Mouse (Mus musculus): ENCODE results near the gene Tet3. TPM values are rescaled to one million over a fixed set of nuclear protein-coding genes. Genes with fewer than 3 reads are reported as not detected.

Gene Tet3
- polyA plus RNA-seq, 1 experiment from 2014 or later: 39.9 TPM

DNA sequence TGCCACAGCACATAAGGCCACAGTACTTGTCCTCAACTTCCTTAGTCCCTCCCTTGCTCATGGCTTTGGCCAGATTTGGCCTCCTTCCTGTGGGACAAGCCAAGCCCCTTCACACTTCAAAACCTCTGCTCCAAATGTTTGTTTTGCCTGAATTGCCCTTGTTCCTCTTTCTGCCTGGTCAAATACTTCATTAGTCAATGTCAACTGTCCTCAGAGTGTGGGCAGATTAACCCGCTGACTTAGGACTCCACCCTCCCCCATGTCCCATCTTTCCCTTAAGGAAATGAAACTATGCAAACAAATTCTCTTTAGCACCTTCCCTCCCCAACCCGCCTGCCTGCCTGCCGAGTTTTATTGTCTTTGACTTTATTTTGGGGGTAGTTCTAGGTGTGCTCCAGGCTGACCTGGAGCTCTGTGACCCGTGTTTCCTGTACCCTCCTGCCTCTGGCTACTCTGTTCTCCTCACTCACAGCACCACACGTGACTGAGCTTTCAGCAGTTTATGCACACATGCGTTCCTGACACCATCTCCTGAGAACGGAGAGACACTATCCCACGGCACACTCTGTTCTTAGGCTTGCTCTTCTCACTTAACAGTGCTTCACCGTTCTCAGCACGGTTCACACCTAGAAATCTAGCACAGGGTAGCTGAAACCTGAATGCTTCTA is 23.7 kb upstream of the Tet3 start:
- DNase-seq (ENCODE audit: low spot score, missing footprints) (no peak), ATAC-seq (ENCODE audit: low FRiP score) (no peak)
- Histone ChIP-seq H3K27ac (ENCODE audit: low read depth, low read length) (no peak overlapping the region), H3K27me3 (ENCODE audit: control insufficient read depth, insufficient read depth, low read length) (no peaks in the 10 kb centered on the region), H3K36me3 (ENCODE audit: control insufficient read depth, insufficient read depth, low read length) (peaks cover 6% of the 10 kb centered on the region; the same call in 1 of the 2 replicates), H3K4me1 (ENCODE audit: control insufficient read depth, insufficient read depth, low read length) (no peaks in the 10 kb centered on the region), H3K9me3 (ENCODE audit: control insufficient read depth, low read length) (no peaks in the 10 kb centered on the region), H3K9ac (ENCODE audit: low read length) (no peak overlapping the region), H3K4me2 (no peak overlapping the region), H3K4me3 (ENCODE audit: low read depth, low read length) (no peak overlapping the region)
- 84% methylated on average over 10 of the region's 10 CpGs for WGBS

DNA sequence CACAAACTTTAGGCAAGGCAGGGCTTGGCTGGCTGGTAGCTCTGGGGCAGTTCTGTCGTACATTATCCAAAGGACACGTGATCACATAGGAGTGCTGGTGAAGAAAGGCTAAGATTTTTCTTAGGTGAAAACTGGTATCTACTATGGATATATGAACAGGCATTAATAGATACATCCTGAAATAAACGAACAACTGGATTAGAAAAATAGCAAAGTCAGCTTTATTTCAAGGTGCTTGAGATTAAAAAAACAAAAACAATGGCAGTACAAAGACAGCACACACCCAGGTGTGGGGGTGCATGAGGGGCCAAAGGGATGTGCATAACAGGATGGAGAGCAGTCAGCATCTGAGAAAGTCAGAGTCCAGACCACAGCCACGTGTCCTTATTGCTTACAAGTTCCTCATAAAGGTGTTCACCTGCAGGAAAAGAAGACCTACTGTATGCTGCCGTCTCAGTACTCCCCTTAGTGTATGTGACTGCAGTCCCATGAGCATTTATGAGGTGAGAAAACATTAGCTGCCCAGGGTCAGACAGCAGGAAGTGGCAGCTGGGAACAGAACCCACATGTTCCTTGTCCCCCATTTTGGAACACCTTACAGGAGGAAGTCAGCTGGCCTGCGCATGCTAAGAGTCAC is 21.3 kb upstream of the Tet3 start:
- peaks cover 4% of the 10 kb centered on the region; the same call in 1 of the 2 replicates for H3K36me3 ChIP-seq (ENCODE audit: control insufficient read depth, insufficient read depth, low read length)
- 89% methylated on average over 6 of the region's 6 CpGs for WGBS

DNA sequence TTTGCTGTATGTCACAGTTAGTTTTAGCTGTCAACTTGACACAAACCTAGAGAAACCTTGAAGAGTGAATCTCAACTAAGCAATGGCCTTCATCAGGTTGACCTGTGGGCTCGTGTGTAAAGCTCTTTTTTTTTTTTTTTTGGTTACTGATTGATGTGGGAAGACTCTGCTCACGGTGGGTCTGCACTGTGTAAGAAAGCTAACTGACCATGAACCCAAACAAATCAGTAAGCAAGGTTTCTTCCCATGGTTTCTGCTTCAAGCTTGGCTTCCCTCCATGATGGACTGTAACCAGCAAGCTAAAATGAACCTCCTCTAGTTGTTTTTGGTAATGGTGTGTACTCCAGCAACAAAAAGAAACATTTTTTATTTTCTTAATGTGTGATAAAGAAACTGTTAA is 20.3 kb upstream of the Tet3 start:
- no peak for DNase-seq (ENCODE audit: low spot score, missing footprints)
- no peak overlapping the region for H3K4me2 ChIP-seq
- no peaks in the 10 kb centered on the region for H3K9me3 ChIP-seq (ENCODE audit: control insufficient read depth, low read length)
- no peaks in the 10 kb centered on the region for H3K4me1 ChIP-seq (ENCODE audit: control insufficient read depth, insufficient read depth, low read length)
- WGBS: 80% methylated on average over 2 of the region's 2 CpGs
- no peak overlapping the region for H3K9ac ChIP-seq (ENCODE audit: low read length)
- H3K4me3 ChIP-seq (ENCODE audit: low read depth, low read length): no peak overlapping the region
- no peak for ATAC-seq (ENCODE audit: low FRiP score)
- no peaks in the 10 kb centered on the region for H3K27me3 ChIP-seq (ENCODE audit: control insufficient read depth, insufficient read depth, low read length)
- H3K36me3 ChIP-seq (ENCODE audit: control insufficient read depth, insufficient read depth, low read length): peaks cover 4% of the 10 kb centered on the region; the same call in 1 of the 2 replicates
- no peak overlapping the region for H3K27ac ChIP-seq (ENCODE audit: low read depth, low read length)

More for the DNA sequence above, 21.3 kb upstream of the Tet3 start:
- no peak for DNase-seq (ENCODE audit: low spot score, missing footprints)
- no peak overlapping the region for H3K4me2 ChIP-seq
- H3K27me3 ChIP-seq (ENCODE audit: control insufficient read depth, insufficient read depth, low read length): no peaks in the 10 kb centered on the region
- H3K4me1 ChIP-seq (ENCODE audit: control insufficient read depth, insufficient read depth, low read length): no peaks in the 10 kb centered on the region
- no peak overlapping the region for H3K27ac ChIP-seq (ENCODE audit: low read depth, low read length)
- no peak for ATAC-seq (ENCODE audit: low FRiP score)
- no peaks in the 10 kb centered on the region for H3K9me3 ChIP-seq (ENCODE audit: control insufficient read depth, low read length)
- H3K4me3 ChIP-seq (ENCODE audit: low read depth, low read length): no peak overlapping the region
- no peak overlapping the region for H3K9ac ChIP-seq (ENCODE audit: low read length)

- Histone ChIP-seq H3K27ac (ENCODE audit: low read depth, low read length) (no peak overlapping the region), H3K4me2 (no peak overlapping the region), H3K9ac (ENCODE audit: low read length) (no peak overlapping the region), H3K4me1 (ENCODE audit: control insufficient read depth, insufficient read depth, low read length) (no peaks in the 10 kb centered on the region), H3K9me3 (ENCODE audit: control insufficient read depth, low read length) (no peaks in the 10 kb centered on the region), H3K4me3 (ENCODE audit: low read depth, low read length) (no peak overlapping the region), H3K36me3 (ENCODE audit: control insufficient read depth, insufficient read depth, low read length) (peaks cover 4% of the 10 kb centered on the region; the same call in 1 of the 2 replicates), H3K27me3 (ENCODE audit: control insufficient read depth, insufficient read depth, low read length) (no peaks in the 10 kb centered on the region)
- ATAC-seq (ENCODE audit: low FRiP score): no peak
- 95% methylated on average over 7 of the region's 7 CpGs for WGBS
- no peak for DNase-seq (ENCODE audit: low spot score, missing footprints)
Measured at GRCm38 (mm10) chr6:83478628-83479027, 19.7 kb upstream of the Tet3 start.

- Histone ChIP-seq H3K9me3 (ENCODE audit: control insufficient read depth, low read length) (no peaks in the 10 kb centered on the region), H3K4me3 (ENCODE audit: low read depth, low read length) (no peak overlapping the region), H3K4me2 (no peak overlapping the region), H3K9ac (ENCODE audit: low read length) (no peak overlapping the region), H3K27ac (ENCODE audit: low read depth, low read length) (no peak overlapping the region), H3K36me3 (ENCODE audit: control insufficient read depth, insufficient read depth, low read length) (peaks cover 4% of the 10 kb centered on the region; the same call in 1 of the 2 replicates), H3K4me1 (ENCODE audit: control insufficient read depth, insufficient read depth, low read length) (no peaks in the 10 kb centered on the region), H3K27me3 (ENCODE audit: control insufficient read depth, insufficient read depth, low read length) (no peaks in the 10 kb centered on the region)
- DNase-seq (ENCODE audit: low spot score, missing footprints): no peak
- no peak for ATAC-seq (ENCODE audit: low FRiP score)
- 74% methylated on average over 4 of the region's 4 CpGs for WGBS
Measured at GRCm38 (mm10) chr6:83478217-83478616, 19.3 kb upstream of the Tet3 start.

DNA sequence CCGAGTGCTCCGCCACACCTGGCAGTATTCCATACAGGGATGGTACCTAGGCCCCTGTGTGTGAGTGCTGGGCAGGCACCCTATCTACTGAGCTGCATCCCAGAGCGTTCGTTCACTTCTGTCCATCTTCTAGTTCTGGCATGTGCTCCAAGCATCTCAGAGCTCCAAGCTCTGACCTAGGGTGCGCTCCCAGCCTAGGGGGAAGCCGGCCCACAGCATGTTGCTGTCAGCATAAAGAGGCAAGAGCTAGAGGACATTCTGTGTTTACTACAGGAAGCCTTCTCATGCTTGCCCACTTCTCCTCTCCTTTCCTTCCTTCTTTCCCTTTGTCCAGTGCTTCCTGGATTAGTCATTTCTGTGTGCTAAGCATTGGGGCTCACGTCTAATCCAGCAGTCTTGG is 16.5 kb upstream of the Tet3 start:
- Histone ChIP-seq H3K4me1 (ENCODE audit: control insufficient read depth, insufficient read depth, low read length) (no peaks in the 10 kb centered on the region), H3K4me3 (ENCODE audit: low read depth, low read length) (no peak overlapping the region), H3K36me3 (ENCODE audit: control insufficient read depth, insufficient read depth, low read length) (no peaks in the 10 kb centered on the region; the same call in 1 of the 2 replicates), H3K27me3 (ENCODE audit: control insufficient read depth, insufficient read depth, low read length) (no peaks in the 10 kb centered on the region), H3K4me2 (no peak overlapping the region), H3K27ac (ENCODE audit: low read depth, low read length) (no peak overlapping the region), H3K9ac (ENCODE audit: low read length) (no peak overlapping the region), H3K9me3 (ENCODE audit: control insufficient read depth, low read length) (no peaks in the 10 kb centered on the region)
- no peak for ATAC-seq (ENCODE audit: low FRiP score)
- no peak for DNase-seq (ENCODE audit: low spot score, missing footprints)
- 81% methylated on average over 7 of the region's 7 CpGs for WGBS

DNA sequence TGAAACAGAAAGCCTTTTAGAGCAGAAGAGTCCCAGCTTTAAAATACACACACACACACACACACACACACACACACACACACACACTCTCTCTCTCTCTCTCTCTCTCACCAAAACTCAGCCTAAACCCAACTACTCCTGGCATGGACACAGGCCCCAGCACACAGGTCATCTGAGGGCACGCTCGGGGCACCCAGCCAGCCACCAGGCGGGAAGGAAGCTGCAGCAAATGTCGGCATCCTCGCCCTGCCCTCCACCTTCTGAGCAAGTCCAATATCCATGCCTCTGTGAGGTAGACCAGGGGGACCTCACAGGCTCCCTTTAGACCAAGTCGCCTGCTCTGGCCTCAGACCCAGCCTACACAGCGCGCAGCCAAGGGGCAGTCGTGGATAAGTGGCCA is 14.4 kb upstream of the Tet3 start:
- DNase-seq (ENCODE audit: low spot score, missing footprints) (no peak), ATAC-seq (ENCODE audit: low FRiP score) (no peak)
- whole genome bisulfite sequencing: 84% methylated on average over 9 of the region's 9 CpGs
- H3K4me3 ChIP-seq (ENCODE audit: low read depth, low read length): no peak overlapping the region
- H3K9ac ChIP-seq (ENCODE audit: low read length): no peak overlapping the region
- no peaks in the 10 kb centered on the region for H3K4me1 ChIP-seq (ENCODE audit: control insufficient read depth, insufficient read depth, low read length)
- H3K9me3 ChIP-seq (ENCODE audit: control insufficient read depth, low read length): no peaks in the 10 kb centered on the region
- no peaks in the 10 kb centered on the region for H3K36me3 ChIP-seq (ENCODE audit: control insufficient read depth, insufficient read depth, low read length)
- no peak overlapping the region for H3K27ac ChIP-seq (ENCODE audit: low read depth, low read length)
- H3K27me3 ChIP-seq (ENCODE audit: control insufficient read depth, insufficient read depth, low read length): no peaks in the 10 kb centered on the region
- no peak overlapping the region for H3K4me2 ChIP-seq

DNA sequence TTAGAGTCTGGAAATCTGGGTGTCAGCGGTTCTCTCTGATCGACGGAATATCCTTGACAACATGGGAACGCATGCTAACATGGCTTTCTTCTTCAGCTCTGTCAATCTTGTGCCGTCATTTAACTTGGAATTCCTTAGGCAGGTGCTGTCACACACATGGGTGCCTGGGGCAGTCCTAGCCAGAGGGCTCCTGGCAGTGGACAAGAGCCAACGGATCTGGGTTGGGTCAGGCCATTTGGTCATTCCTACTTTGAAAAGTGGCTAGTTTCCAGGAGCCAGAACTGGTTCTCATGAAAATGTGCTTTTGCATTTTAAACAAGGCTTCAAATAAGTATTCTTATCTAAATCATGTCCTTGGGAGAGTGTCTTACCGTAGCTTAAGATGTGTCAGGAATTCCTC is 12.9 kb upstream of the Tet3 start:
- Histone ChIP-seq H3K9ac (ENCODE audit: low read length) (no peak overlapping the region), H3K4me1 (ENCODE audit: control insufficient read depth, insufficient read depth, low read length) (no peaks in the 10 kb centered on the region), H3K36me3 (ENCODE audit: control insufficient read depth, insufficient read depth, low read length) (no peaks in the 10 kb centered on the region), H3K27me3 (ENCODE audit: control insufficient read depth, insufficient read depth, low read length) (no peaks in the 10 kb centered on the region), H3K4me3 (ENCODE audit: low read depth, low read length) (no peak overlapping the region), H3K4me2 (no peak overlapping the region), H3K27ac (ENCODE audit: low read depth, low read length) (no peak overlapping the region), H3K9me3 (ENCODE audit: control insufficient read depth, low read length) (no peaks in the 10 kb centered on the region)
- WGBS: 89% methylated on average over 7 of the region's 7 CpGs
- DNase-seq (ENCODE audit: low spot score, missing footprints) (no peak), ATAC-seq (ENCODE audit: low FRiP score) (no peak)

DNA sequence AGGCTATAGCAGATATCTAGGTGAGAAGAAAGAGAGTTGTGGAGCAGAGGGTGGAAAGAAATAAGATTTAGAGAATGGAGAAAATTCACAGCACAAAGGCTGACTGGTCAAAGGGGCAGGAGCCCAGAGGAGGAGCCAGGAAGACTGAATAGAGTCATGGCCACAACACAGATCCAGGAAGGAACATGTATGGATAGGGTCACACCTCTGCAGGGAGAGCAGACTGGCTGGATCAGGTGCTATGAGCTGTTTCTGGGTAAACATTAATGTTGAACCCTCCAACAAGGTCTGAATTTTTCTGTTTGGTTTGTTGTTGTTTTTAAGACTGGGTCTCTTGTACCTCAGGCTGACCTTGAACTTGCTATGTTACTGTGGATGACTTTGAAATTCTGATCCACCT is 5.1 kb upstream of the Tet3 start:
- Histone ChIP-seq H3K9ac (ENCODE audit: low read length) (no peak overlapping the region), H3K4me1 (ENCODE audit: control insufficient read depth, insufficient read depth, low read length) (no peaks in the 10 kb centered on the region), H3K36me3 (ENCODE audit: control insufficient read depth, insufficient read depth, low read length) (no peaks in the 10 kb centered on the region), H3K4me2 (no peak overlapping the region), H3K4me3 (ENCODE audit: low read depth, low read length) (no peak overlapping the region), H3K9me3 (ENCODE audit: control insufficient read depth, low read length) (no peaks in the 10 kb centered on the region), H3K27ac (ENCODE audit: low read depth, low read length) (no peak overlapping the region), H3K27me3 (ENCODE audit: control insufficient read depth, insufficient read depth, low read length) (no peaks in the 10 kb centered on the region)
- no peak for ATAC-seq (ENCODE audit: low FRiP score)
- DNase-seq (ENCODE audit: low spot score, missing footprints): no peak

Measured in midbrain, embryonic 11.5 days (tissue).